ENCODE assay signal across 15 mouse cellular contexts in the genomic region with DNA sequence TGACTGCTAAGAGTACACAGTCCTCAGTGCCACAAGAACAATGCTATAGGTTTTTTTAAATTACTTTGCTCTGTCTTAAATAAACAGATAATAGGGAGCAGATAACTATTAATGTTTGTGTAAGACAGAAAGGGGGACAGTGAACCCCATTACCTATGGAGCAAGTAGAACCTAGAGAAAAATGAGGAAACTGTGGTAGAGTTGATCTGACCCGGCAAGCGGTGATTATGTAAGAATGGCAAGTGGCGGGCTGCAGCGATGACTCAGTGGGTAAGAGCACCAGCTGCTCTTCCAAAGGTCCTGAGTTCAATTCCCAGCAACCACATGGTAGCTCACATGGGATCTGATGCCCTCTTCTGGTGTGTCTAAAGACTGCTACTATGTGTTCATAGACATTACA.
DNase-seq lines count a peak whose midpoint lies in the region; ATAC-seq and TF ChIP-seq lines count a peak whose summit lies in the region.
"Had no signal": no experiment of that assay in that cellular context is flagged by ENCODE, and none has a peak within 500 bp of the region (broad histone marks: within the 10 kb centered on the region; RNA-seq: fewer than 3 reads in every experiment).

No protein-coding gene starts in this region.

- no peak overlapping the region for H3K4me3 ChIP-seq in left cerebral cortex, adult 2 months
- H3K4me3 ChIP-seq in CH12.LX (replicated peaks in 1 of 3; ENCODE audit: low read depth in 2 of 3, low read length in 2 of 3, poor library complexity in 1 of 3) (no peak overlapping the region), myocyte (no peak overlapping the region)
- no peak overlapping the region for H3K4me3 ChIP-seq in hindbrain, embryonic 11.5 days (ENCODE audit: low read depth, low read length)
- H3K4me3 ChIP-seq: embryonic facial prominence, embryonic 13.5 days; forebrain, embryonic 12.5 days; limb, embryonic 10.5 days had no signal

- peak; percentile 83 to 88 for ATAC-seq in hematopoietic stem cell, adult 5-6 weeks (replicated peaks in 1 of 2; ENCODE audit: insufficient read depth in 1 of 2, low FRiP score in 2 of 2, low TSS enrichment in 1 of 2, low read depth in 1 of 2, poor library complexity in 2 of 2, severe bottlenecking in 2 of 2)
- no peak for ATAC-seq in hindbrain, embryonic 11.5 days (ENCODE audit: low FRiP score)

- H3K27me3 ChIP-seq in CH12.LX (replicated peaks), result no peaks in the 10 kb centered on the region
- H3K27me3 ChIP-seq in myocyte (ENCODE audit: control insufficient read depth, insufficient read depth, insufficient read length), result no peaks in the 10 kb centered on the region
- H3K27me3 ChIP-seq in hindbrain, embryonic 11.5 days (ENCODE audit: control insufficient read depth, insufficient read depth, low read length), result no peaks in the 10 kb centered on the region
- H3K27me3 ChIP-seq: embryonic facial prominence, embryonic 13.5 days; forebrain, embryonic 12.5 days had no signal

- no peak overlapping the region for H3ac ChIP-seq in myocyte (ENCODE audit: control insufficient read depth, insufficient read length)

- 0 out of 2 replicates have a peak, but pooled peaks have one; percentile 22 for TF ChIP-seq EP300 in CH12.LX (IDR thresholded peaks at IDR 0.05; ENCODE audit: low read length)

- peaks cover 5 to 23% of the 10 kb centered on the region in 2 experiments for H3K36me3 ChIP-seq in CH12.LX (replicated peaks in 1 of 2; ENCODE audit: control insufficient read depth in 1 of 2, insufficient read depth in 1 of 2, low read length in 1 of 2)
- H3K36me3 ChIP-seq in myocyte (ENCODE audit: control insufficient read depth, insufficient read depth), result no peaks in the 10 kb centered on the region
- H3K36me3 ChIP-seq in hindbrain, embryonic 11.5 days (ENCODE audit: control insufficient read depth, insufficient read depth, low read length), result no peaks in the 10 kb centered on the region
- H3K36me3 ChIP-seq: forebrain, embryonic 12.5 days had no signal

- dilution Hi-C loops in CH12.LX (cut with MboI; ENCODE audit: extremely low pct_ligation_motif_present, extremely low pct_unique_long_range_greater_than_20kb, low sequenced_read_pairs), result no loop called here

- no peaks in the 10 kb centered on the region for H3K9me3 ChIP-seq in CH12.LX (replicated peaks; ENCODE audit: low read length)
- no peaks in the 10 kb centered on the region for H3K9me3 ChIP-seq in hindbrain, embryonic 11.5 days (ENCODE audit: control insufficient read depth, low read length)
- H3K9me3 ChIP-seq: forebrain, embryonic 12.5 days; limb, embryonic 10.5 days had no signal

- DNase-seq in left cerebral cortex, adult 2 months (ENCODE audit: extremely low spot score in 1 of 2, low spot score in 2 of 2), result no peak
- no peak for DNase-seq in left cerebral cortex, postnatal 4 days
- DNase-seq in CH12.LX (ENCODE audit: extremely low read depth), result no peak
- no peak for DNase-seq in hindbrain, embryonic 11.5 days (ENCODE audit: low spot score)
- DNase-seq in adrenal gland, postnatal 14 days, result no peak
- DNase-seq: cerebellum, postnatal 25 days; gastrocnemius, postnatal 36 days; right cerebral cortex, postnatal 25 days; thymus, postnatal 14 days had no signal

- 93% methylated on average over 4 of the region's 4 CpGs for WGBS in hindbrain, embryonic 11.5 days

- TF ChIP-seq RAD21 in CH12.LX (IDR thresholded peaks at IDR 0.05; ENCODE audit: low read depth, low read length), result no peak; the same call in 1 of the 2 replicates

- H3K4me1 ChIP-seq in CH12.LX (ENCODE audit: control insufficient read depth in 1 of 2, insufficient read depth in 2 of 2), result peaks cover under 1 to 67% of the 10 kb centered on the region in 2 experiments; a peak in 3 of 4 replicates
- no peaks in the 10 kb centered on the region for H3K4me1 ChIP-seq in hindbrain, embryonic 11.5 days (replicated peaks; ENCODE audit: control insufficient read depth, insufficient read depth, low read length)
- H3K4me1 ChIP-seq: forebrain, embryonic 12.5 days had no signal

- H3K79me2 ChIP-seq in CH12.LX (replicated peaks; ENCODE audit: control insufficient read depth, extremely low read depth, insufficient read depth, poor library complexity, severe bottlenecking) (peaks cover 89% of the 10 kb centered on the region), myocyte (ENCODE audit: control insufficient read depth, insufficient read depth) (peaks cover 98% of the 10 kb centered on the region)

- in situ Hi-C loops in CH12.LX (cut with MboI; ENCODE audit: low pct_ligation_motif_present, low pct_unique_long_range_greater_than_20kb, low sequenced_read_pairs), result no loop called here

- TF ChIP-seq CTCF in left cerebral cortex, adult 2 months (IDR thresholded peaks at IDR 0.05), result peak; percentile 5
- TF ChIP-seq CTCF in CH12.LX (conservative IDR thresholded peaks at IDR 0.05 in 1 of 2, IDR thresholded peaks at IDR 0.05 in 1 of 2; ENCODE audit: low read depth in 2 of 2, low read length in 2 of 2), result no peak

- H3K9ac ChIP-seq in CH12.LX (ENCODE audit: insufficient read depth, low read depth), result no peak overlapping the region
- H3K9ac ChIP-seq in hindbrain, embryonic 11.5 days (ENCODE audit: low read depth, low read length), result no peak overlapping the region
- H3K9ac ChIP-seq: embryonic facial prominence, embryonic 13.5 days; forebrain, embryonic 12.5 days had no signal

- no peak overlapping the region for H3K27ac ChIP-seq in left cerebral cortex, adult 2 months
- H3K27ac ChIP-seq in CH12.LX (ENCODE audit: insufficient read depth, low read depth), result no peak overlapping the region
- no peak overlapping the region for H3K27ac ChIP-seq in hindbrain, embryonic 11.5 days (ENCODE audit: low read depth, low read length)
- H3K27ac ChIP-seq: embryonic facial prominence, embryonic 13.5 days; forebrain, embryonic 12.5 days; kidney, postnatal 0 days; limb, embryonic 10.5 days had no signal

- intact Hi-C loops in left cerebral cortex, adult 2 months (cut with DNase I), result no loop called here
- intact Hi-C loops in left cerebral cortex, postnatal 4 days (cut with DNase I), result no loop called here

- H3K4me2 ChIP-seq in CH12.LX (ENCODE audit: insufficient read depth, low read depth, poor library complexity, severe bottlenecking) (no peak overlapping the region), myocyte (ENCODE audit: low read depth) (no peak overlapping the region)
- H3K4me2 ChIP-seq in hindbrain, embryonic 11.5 days (replicated peaks; ENCODE audit: low read depth, low read length), result no peak overlapping the region
- H3K4me2 ChIP-seq: embryonic facial prominence, embryonic 13.5 days; forebrain, embryonic 12.5 days had no signal

- TF ChIP-seq POLR2A in CH12.LX (IDR thresholded peaks at IDR 0.05; ENCODE audit: low read depth, low read length) (no peak), myocyte (IDR thresholded peaks at IDR 0.05; ENCODE audit: insufficient read length, low read depth) (no peak)

TF ChIP-seq in CH12.LX, 34 proteins besides CTCF, POLR2A, EP300 and RAD21:
- TF ChIP-seq MXI1 (IDR thresholded peaks at IDR 0.05; ENCODE audit: low read depth, low read length), result no peak
- TF ChIP-seq ETS1 (conservative IDR thresholded peaks at IDR 0.05; ENCODE audit: low read depth, low read length), result 0 out of 2 replicates have a peak, but pooled peaks have one; percentile 14

TF ChIP-seq in myocyte, 11 proteins besides CTCF, POLR2A, EP300 and RAD21:
- TF ChIP-seq REST (IDR thresholded peaks at IDR 0.05; ENCODE audit: insufficient read depth, insufficient read length), result no peak
- TF ChIP-seq CEBPB (IDR thresholded peaks at IDR 0.05; ENCODE audit: insufficient read depth, poor library complexity, severe bottlenecking), result 0 out of 2 replicates have a peak, but pooled peaks have one; percentile 19
- peak in 2 of 3 experiments; percentile 47 to 58 for TF ChIP-seq MYOG (IDR thresholded peaks at IDR 0.05; ENCODE audit: control insufficient read depth in 1 of 3, insufficient read depth in 1 of 3, insufficient read length in 2 of 3, low read depth in 2 of 3)
- no peak for TF ChIP-seq E2F4 (IDR thresholded peaks at IDR 0.05; ENCODE audit: insufficient read depth)
- no peak for TF ChIP-seq TCF3 (IDR thresholded peaks at IDR 0.05; ENCODE audit: insufficient read length, low read depth)
- no peak for TF ChIP-seq TCF12 (IDR thresholded peaks at IDR 0.05; ENCODE audit: insufficient read depth, poor library complexity, severe bottlenecking)
- no peak for TF ChIP-seq USF1 (IDR thresholded peaks at IDR 0.05; ENCODE audit: low read depth)
- TF ChIP-seq SRF (IDR thresholded peaks at IDR 0.05; ENCODE audit: control insufficient read depth, insufficient read length, low read depth), result no peak
- peak in 2 of 3 experiments; percentile 51 to 56 for TF ChIP-seq MYOD1 (IDR thresholded peaks at IDR 0.05; ENCODE audit: control insufficient read depth in 1 of 3, insufficient read length in 2 of 3, low read depth in 2 of 3)
- TF ChIP-seq MAX (IDR thresholded peaks at IDR 0.05; ENCODE audit: low read depth), result no peak
- TF ChIP-seq POLR2AphosphoS2 (IDR thresholded peaks at IDR 0.05; ENCODE audit: insufficient read length, low read depth), result no peak
